Mouse (Mus musculus): ENCODE measurements around the gene Zfp462. TPM values are rescaled to one million over a fixed set of nuclear protein-coding genes. Genes with fewer than 3 reads are reported as not detected.

Gene Zfp462
- total RNA-seq, 2 experiments from 2014 or later: 62.8 to 69.0 TPM

DNA sequence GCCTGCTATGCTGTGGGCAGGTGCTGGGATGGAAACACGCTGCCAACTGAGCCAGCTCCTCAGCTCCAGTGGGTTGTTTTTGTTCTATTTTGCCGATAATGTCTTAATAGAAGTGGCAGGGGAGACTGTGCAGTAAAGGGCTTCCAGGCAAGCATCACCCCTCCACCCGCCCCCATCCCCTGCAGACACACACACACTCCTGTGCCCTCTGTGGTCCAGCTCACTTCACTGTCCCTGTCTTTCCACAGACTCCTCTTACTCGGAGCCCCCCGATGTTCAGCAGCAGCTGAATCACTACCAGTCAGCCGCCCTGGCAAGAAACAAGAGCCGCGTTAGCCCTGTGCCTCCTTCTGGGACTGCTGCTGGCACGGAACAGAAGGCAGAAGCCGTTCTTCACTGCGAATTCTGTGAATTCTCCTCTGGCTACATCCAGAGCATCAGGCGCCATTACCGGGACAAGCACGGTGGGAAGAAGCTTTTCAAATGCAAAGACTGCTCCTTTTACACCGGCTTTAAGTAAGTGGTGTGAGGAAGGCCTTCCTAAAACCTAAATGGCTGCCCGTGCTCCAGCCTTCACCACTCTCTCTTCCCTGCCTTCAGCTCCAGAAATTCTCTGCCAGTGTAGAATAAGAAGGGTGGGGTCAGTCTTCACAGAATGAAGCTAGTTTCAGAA, 105.2 kb downstream of the Zfp462 start:
- DNase-seq: peak in 1 of 2 experiments; percentile 27

DNA sequence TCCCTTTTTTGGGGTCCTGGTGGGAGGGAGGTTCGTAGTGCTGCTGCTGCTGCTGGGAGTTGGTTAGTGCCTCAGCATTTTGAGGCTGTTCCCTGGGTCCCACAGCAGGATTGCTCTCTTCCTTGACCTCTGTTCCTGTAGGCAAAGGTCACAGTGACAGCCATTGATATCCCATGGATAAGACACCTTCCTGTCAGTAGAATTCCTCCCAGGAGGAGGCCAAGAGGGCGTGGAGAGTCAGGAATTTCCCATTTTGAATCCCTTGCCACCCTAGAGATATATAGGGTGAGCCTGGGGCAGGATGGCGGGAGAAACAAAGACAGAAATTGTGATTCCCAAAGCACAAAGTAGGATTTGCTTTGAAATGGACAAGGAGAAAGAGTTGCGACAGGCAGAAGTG, 106.5 kb downstream of the Zfp462 start:
- no peak for DNase-seq

DNA sequence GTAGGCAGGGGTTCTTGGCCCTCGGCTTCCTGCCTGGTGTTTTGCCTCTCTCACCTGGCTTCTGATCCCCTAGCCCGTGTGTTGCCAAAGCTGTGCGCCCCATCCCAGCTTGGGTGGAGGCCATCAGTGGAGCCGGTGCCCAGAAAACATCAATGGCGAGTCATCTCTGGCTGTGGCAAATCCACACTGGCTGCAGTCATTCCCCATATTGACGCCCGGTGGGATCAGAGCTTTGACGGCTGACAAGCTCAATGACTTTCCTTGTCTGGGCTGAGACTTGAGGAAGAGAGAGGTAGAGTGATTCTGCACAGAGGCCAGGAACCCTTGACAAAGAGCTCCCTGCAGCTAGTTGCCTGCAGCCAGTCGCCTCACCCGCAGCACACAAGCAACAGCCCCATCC, 107.8 kb downstream of the Zfp462 start:
- DNase-seq: no peak

DNA sequence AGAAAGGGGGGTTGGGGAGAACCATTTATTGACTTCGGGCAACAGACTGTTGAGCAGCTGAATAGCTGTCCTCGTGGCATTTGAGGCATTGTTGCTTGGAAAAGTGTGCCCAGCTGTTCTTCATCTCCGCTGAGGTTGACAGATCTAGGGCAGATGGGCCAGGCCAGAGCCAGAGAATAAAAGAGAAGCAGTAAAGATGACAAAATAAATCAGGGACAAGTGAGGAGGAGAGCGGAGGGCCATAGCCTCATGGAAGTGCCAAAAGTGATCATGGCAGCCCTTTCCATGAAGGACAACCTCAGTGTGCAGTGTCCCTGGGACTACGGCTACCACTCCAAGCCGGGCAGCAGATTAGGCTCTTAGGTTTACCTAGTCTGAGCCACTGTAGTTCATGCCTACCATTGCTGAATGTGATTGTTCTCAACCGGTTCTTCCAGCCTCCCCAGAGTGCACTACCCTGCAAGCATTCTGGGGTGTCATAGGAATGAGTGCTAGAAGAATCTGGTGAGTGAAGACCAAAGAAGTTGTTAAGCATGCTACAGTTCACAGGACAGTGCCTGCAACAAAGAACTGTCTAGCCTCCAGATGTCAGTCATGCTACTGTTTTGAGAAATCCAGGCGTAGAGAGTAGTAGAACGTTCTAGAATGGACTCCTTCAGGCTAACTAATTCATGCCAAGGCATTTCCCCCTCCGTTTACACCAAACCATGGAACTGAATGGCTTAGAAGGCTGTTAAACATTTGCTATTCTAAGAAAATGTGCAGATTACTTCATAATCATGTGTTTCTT, 113.0 kb downstream of the Zfp462 start:
- DNase-seq: no peak

DNA sequence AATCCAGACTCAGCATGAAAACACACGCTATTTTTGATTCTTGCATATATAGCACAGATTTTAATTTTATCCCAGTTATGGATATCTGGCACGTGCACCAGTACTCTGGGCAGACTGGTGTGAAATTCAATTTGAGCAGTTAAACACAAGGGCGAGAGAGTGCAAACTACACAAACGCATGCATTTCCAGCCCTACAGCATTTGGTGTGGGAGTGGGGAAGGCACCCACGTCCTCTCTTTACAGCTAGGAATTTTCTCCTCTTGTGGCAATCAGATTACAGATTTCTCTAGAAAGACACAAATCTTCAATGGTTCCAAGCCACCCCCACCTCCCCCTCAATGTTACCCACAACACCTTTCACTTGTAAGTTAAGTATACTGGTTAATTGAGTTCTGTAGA, 114.1 kb downstream of the Zfp462 start:
- no peak for DNase-seq

DNA sequence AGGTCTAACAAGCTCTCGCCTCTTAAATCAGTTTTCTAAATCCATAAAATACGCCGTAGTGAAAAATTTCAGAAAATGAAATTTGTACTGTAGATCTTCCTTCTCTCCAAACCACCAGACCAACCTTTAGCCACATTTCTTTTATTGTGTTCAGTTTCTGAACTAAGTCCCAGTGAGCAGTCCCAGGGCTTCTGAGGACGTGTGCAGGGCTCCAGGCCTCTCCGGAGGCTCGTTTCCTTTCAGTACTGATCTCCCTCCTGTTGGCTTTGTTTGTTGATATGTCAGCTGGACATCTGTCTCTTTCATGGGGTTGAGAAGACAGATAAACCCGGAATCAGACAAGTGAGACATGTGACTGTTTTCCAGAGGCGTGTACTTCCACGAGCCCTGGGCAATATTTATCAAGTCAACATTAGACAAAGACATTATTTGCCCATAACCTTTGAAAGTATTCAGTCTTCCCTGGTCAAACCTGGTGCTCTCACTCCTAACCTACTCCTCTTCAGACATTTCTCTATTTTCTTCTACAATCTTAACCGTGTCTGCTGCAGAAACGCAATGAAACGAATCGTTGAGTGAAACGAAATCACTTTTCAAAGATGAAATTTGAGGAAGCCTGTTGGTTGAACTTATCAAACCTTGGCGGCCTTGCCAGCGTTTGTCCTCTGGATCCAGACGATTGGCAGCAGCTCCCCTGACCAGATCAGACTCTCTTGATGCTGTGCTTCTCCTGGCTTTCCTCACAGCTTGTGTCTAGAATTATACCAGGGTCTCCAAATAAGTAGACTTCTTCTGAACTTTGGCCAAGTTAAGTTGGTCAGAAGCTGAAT, 121.7 kb downstream of the Zfp462 start:
- DNase-seq: no peak

DNA sequence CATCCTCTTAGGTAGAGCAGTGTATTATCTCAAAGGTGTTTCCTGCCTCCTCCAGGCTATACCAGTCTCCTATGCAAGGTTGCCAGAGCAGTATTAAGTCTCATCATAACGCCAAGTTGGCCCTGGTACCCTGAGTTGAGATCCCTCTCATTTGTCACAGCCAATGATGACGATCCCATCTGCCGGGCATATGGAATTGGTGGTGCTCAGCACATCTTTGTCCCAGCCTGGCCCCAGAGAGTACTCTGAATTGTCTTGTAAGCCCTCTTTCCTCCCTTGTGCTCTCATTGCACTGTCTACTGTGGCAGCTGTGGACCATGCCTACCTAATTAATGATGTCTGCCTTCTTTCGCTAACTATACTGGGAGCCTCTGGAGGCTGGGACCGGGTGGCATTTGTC, 126.7 kb downstream of the Zfp462 start:
- no peak for DNase-seq

DNA sequence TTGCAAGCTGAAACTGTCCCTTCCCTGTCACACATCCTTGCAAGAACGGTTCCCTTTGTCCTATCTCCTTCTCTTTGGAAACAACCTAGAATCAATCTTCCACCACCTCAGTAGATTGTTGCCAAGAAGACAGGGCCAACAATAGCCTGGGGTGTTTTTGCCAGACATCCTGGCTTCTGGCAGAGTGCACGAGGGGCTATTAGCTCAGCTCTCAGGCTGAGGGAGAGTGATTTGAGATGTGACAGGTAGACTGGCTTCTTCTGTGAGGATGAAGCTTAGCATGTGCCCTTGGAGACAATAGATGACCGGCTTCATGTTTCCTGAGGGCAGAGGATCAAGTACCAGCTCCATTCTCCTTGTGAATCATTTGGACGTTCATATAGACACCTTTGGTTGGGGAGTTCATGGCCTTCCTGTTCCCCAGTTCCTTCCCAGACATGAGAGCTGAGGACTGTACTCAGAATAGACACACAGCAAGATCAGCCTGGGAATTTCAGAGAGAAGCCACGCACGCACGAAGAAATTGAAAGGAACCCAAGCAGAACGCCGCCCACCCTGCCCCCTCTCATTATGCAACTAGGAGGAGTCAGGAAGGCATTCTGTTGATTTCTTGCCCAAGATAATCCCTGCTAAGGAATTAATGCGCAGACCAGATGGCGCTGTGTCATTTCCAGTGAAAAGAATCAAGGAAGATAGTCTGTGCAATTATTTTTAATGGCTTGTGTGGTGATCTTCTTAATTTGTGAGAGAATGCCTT, 132.5 kb downstream of the Zfp462 start:
- DNase-seq: peak; percentile 61 to 63

DNA sequence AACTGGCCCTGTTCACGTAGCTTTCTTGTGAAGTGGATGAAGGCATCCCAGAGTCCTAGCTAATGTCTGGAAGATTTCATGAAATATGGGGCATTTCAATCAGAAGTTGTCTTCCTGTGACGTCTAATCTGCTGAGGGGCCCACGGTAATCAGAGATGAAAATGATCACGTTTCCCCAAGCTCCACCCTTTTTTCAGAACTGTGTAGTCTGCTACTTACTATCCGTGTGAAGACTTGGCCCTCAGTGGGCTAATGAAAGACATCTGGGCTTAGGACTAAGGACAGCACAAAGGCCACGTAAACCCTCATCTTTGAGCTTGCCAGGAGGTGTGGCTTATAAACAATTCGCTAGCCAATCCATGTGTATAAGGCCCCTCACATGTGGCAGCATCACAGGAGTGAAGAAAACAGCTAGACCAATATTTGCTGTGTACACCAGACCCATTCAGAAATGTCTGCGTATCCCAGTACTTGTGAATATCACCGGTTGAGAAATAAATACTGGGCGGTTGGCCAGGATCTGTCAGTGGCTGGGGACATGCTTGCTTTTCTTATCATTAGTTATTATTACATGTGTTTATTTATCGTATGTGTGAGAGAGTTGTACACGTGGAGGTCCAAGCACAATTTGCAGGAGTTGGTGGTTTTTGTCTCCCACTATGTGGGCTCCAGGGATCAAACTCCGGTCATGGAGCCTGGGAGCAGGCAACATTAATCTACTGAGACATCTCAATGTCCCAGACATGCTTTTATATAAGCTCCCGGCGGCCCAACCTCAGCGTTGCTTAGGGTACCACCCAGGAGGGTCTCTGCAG, 133.3 kb downstream of the Zfp462 start:
- no peak for DNase-seq

DNA sequence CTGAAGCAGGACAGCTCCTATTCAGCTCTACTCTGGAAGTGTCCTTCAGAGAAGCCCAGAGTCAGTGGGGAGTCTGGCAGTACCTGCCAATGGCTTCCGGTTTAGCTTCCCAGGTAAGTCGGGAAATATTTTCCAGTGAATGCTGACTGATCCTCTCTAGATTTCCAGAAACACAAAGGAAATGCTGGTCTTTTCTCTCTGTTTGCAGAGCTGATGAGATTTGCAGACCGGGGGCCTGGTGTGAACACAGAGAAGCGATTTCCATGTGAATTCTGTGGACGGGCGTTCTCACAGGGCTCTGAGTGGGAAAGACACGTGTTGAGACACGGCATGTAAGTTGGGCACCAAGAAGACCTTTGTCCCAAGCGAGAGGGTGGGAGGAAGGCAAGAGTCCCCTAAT, 134.2 kb downstream of the Zfp462 start:
- DNase-seq: no peak

DNA sequence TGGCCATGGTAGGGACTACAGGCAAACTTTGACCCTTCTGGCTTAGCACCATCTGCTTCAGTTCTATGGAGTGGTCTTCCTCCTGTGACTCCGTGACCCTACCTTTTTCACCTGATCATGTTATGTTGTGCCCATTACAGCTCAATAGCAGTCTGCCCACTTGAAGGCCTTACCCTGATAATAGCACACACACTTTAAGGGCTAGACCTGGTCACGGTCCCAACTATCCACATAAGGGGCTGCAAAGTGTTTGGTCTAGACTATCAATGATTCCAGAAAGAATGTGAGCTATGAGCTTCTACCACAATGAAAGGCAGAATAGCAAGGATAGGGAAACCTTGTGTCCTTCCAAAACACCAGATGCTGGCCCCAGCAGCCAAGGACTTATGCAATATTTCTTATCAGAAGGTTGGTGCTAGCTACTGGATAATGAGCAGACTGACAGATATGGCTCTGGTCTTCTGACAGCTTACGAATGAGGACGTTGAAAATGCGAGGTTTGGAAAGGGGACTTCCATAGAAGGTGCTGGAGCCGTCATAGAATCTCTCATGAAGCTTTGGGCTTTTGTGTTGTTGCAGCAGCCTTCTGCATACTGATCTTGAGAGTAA, 139.3 kb downstream of the Zfp462 start:
- DNase-seq: no peak

DNA sequence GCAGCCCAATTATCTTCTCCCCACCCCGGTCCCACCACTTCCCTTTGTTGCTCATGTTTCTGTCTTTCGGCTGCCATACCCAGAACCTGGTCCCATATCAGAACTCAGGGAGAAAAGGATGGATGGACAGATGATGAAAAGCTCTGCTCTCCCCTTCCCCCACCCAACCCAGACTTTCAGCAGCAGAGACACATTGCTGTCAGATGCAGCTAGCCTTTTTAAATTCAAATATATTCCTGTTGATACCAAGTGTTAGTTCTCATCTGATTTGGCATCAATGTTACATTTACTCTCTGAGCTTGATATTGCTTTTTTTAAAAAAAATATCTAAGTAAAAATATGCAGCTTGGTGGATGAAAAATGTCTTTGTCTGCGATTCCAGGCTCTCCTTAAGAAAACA, 143.3 kb downstream of the Zfp462 start:
- no peak for DNase-seq

DNA sequence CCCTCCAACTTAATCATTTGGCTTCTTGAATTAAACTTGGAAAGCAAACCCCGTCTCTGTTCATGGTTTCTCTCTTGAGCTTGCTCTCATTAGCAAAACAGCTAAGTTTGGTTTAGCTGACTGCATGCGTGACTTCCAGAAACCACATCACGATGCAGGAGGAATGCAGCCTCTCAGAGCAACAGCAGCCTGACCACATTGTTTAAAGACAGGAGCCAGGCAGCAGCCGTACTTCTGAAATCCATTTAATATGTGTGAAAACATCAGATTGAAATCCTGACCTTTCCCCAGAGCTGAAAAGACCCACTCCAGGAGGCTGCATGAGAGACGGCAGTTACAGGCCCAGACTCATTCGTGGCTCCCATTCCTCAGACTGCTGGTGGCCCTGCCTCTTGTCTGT, 144.1 kb downstream of the Zfp462 start:
- DNase-seq: no peak

DNA sequence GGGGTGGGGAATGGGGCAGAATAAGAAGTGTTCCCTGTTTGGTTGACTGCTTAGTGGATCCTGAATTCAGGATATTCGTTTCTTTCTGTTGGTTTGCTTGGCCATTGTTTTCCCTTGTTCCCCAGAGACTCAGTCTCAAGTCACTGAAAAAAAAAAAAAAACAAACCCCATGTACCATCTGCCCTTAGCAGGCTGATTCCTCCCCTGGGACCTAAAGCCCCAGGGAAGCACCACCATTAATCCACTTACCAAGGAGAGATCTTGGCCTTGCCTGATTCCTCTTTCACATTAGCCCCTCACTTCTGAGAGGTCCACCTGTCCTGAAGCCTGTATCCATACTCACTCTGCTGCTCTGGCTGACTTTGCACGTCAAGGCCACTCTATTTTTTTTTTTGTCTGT, 152.3 kb downstream of the Zfp462 start:
- DNase-seq: no peak

DNA sequence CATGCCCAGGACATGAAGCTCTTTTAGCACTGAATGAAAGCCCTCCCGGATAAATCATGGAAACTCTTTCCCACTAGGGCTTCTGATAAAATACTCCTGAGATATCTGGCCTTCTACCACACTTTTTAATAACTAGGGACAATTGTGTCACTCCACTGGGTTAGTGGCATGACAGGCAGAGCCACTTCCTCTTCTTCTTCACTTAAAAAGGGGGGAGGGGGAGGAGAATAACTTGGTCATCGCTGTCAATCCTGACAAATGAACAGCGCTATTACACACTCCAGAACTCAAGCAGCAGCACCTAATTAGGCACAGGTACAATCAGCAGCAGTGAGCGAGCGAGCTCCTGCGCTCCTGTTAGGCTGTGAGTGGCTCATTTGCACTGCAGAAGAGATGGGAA, 153.5 kb downstream of the Zfp462 start:
- no peak for DNase-seq

DNA sequence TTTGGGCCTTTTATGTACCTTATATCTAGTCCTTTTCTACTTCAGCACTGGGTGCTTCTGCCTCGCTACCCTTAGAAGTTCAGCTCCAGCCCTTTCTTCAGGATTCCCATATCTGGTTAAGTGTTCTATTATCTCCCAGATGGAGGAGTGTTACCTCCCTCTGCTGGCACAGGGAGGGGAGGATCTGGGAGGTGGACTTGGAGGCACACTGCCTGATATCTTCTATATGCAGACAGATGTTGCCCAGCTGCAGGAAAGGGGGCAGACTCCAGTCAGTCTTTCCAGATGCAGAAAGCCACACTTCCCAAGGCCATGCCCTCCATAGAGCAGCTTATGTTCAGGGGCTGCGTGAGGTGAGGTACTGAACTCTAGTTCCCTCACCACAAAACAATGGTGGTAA, 156.0 kb downstream of the Zfp462 start:
- DNase-seq: no peak

DNA sequence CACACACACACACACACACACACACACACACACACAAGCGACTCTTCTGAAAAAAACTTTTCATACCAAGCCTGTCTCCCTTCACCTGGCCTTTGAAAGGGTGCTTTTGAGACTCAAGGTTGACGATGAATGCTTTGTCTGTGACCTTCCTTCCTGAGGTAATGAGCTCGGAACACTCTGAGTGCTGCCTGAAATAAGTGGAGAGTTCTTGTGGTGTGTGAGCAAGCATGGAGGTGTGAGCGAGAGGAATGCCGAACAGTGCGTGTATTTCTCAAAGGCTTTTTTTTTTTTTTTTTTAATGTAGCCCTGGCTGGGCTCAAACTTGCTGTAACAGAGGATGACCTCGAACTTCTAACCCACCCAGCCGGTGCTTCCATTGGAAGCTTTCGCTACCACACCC, 156.8 kb downstream of the Zfp462 start:
- DNase-seq: no peak

DNA sequence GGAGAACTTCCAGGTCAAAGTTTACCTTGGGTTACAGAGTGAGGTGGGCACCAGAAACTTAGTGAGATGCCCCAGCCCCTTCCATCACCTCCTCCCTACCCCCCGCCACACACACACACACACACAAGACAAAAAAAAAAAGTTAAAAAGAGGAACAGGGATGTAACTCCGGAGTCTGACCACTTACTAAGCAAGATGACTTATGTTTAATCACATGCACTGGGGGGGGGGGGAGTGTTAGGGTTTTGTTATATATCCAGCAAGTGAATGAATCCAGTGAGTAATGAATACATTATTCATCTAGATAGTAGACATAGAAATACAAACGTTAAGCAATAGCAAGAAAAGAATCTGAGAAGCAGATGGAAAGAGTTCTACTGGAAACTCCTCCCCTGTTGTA, 157.5 kb downstream of the Zfp462 start:
- DNase-seq: no peak

DNA sequence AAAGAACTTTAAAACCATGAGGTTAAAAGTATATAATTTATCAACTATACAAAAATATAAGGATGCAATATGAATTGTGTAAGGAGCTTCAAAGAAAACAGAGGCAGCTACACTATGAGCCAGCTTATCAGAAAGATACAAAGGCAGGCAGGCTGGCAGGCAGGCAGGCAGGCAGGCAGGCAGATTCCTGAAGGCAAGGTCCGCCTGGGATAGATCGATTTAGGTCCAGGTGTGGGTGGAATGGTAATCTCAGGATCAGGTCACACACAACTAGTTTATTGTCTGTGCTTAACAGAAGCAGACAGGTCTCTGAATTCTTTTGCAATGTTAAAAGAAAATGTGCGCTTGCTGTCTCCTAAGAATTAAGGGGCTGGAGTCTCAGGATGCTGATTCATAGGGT, 158.7 kb downstream of the Zfp462 start:
- DNase-seq: no peak

DNA sequence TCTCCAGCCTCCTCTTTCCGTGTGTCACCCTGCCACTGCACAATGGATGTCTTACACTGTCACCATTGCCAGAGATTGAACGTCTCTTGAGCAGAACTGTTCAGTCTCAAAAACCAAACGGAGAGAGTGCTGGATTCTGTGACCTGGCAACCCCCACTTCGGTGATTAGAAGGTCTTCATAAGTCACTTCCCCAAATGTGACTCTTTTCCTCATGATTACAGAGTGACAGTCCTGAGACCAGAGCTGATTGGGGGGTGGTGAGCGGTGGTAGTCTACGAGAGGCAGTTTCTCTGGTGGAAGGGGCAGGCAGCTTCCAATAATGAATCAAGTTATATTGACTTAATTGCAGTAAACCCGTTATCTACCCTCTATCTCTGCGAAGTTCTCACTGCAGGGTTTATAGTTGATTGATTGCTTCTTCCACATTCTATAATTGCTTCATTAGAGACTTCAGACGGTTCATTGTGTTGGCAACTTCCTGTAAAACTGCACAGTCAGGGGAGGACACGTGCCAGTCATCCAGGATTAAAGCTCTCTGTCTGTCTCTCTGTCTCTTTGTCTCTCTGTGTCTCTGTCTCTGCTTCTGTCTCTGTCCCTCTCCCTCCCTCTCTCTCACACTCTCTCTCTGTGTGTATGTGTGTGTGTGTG, 173.1 kb downstream of the Zfp462 start:
- no peak for DNase-seq

DNA sequence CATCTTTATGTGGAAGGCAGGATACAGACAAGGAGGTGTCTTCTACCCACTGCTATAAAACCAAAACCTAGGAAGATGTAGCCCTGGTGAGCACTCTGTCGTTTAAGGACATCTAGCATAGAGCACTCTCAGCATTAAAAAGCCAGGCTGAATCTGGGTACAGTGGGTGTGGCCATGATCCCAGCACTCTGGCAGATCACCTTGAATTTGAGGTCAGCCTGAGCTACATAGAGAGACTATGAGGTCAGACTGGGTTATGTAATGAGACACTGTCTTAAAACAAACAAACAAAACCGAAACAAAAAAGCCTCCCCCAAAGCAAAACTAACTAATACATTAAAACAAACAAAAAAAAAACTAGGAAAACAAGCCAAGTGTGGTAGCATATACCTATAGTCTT, 176.3 kb downstream of the Zfp462 start:
- DNase-seq: no peak

All from layer of hippocampus, postnatal 36 days (tissue).